In the genomic region with DNA sequence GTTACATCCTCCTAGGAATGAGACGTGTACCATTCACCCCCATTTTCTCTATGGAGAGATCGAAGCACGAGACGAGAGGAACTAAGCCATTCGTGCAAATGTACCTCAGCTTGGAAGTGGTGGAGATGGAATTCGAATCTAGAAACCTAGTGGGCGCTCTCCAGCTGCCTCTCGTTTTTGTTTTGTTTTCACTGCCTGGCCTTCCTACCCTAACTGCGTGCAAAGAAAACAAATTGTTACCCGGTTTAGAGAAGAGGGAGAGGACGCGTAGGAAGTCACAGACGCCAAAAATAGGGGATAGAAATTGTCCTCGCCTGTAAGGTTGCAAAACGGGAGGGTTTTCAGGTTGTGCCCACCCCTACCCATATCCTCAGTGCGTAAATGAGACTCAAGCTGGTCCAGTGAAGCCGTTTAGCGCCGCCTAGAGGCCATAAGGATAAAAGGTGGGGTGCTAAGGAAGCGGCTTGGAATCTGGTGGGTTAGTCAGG, we compare ENCODE assay signal across 8 mouse cellular contexts. TPM values are rescaled to one million over a fixed set of nuclear protein-coding genes. Genes with fewer than 3 reads are reported as not detected.
DNase-seq lines count a peak whose midpoint lies in the region; ATAC-seq and TF ChIP-seq lines count a peak whose summit lies in the region.

No protein-coding gene starts in this region.

- no peaks in the 10 kb centered on the region for H3K9me3 ChIP-seq in MEL (replicated peaks; ENCODE audit: insufficient read depth, low read length)
- H3K9me3 ChIP-seq in forebrain, embryonic 13.5 days (replicated peaks): no peaks in the 10 kb centered on the region
- no peaks in the 10 kb centered on the region for H3K9me3 ChIP-seq in lung, embryonic 14.5 days (ENCODE audit: low read depth, low read length)

- peaks cover 27% of the 10 kb centered on the region for H3K79me2 ChIP-seq in MEL (ENCODE audit: control insufficient read depth, insufficient read depth, low read length, poor library complexity)

- H3K27ac ChIP-seq in MEL (ENCODE audit: control insufficient read depth, low read depth, low read length): peak overlapping the region; percentile 73
- no peak overlapping the region for H3K27ac ChIP-seq in forebrain, embryonic 13.5 days
- H3K27ac ChIP-seq in lung, embryonic 14.5 days (ENCODE audit: low read depth): no peak overlapping the region
- peak overlapping the region; percentile 49; the same call in 1 of the 2 replicates for H3K27ac ChIP-seq in olfactory bulb, adult 2 months (ENCODE audit: insufficient read depth, low read depth, low read length)

- peak; percentile 95 for DNase-seq in MEL (ENCODE audit: low read depth, low spot score)
- peak; percentile 76 for DNase-seq in c-Kit-positive CD71-positive TER-119-positive erythroid progenitor cells, embryonic 14.5 days (ENCODE audit: low spot score)
- DNase-seq in heart, postnatal 14 days: peak; percentile 76 to 80
- DNase-seq in layer of hippocampus, adult 18-20 months (ENCODE audit: low spot score in 2 of 2): peak; percentile 64 to 89
- peak; percentile 91 for DNase-seq in lung, embryonic 14.5 days
- DNase-seq in thymus, postnatal 10 days (ENCODE audit: low spot score in 2 of 2): peak; percentile 49 to 71

- peaks cover 4 to 24% of the 10 kb centered on the region in 2 experiments; a peak in 3 of 4 replicates for H3K4me1 ChIP-seq in MEL (ENCODE audit: control insufficient read depth in 1 of 2, insufficient read depth in 2 of 2, low read length in 2 of 2)
- H3K4me1 ChIP-seq in forebrain, embryonic 13.5 days: peaks cover 22% of the 10 kb centered on the region
- no peaks in the 10 kb centered on the region for H3K4me1 ChIP-seq in lung, embryonic 14.5 days (ENCODE audit: insufficient read depth)
- peaks cover 13% of the 10 kb centered on the region for H3K4me1 ChIP-seq in olfactory bulb, adult 2 months (ENCODE audit: control insufficient read depth, insufficient read depth, low read length)

- intact Hi-C loops in heart, postnatal 14 days (cut with DNase I): loop anchor here (1.0 to 2.0 kb wide), 2 partner anchors 57 to 58 kb away; no protein-coding TSS in a partner anchor

- H3K4me3 ChIP-seq in MEL (ENCODE audit: control insufficient read depth in 1 of 2, insufficient read depth in 1 of 2, low read depth in 2 of 2, low read length in 2 of 2): peak overlapping the region; percentile 68 to 81
- peak overlapping the region; percentile 45 for H3K4me3 ChIP-seq in forebrain, embryonic 13.5 days
- H3K4me3 ChIP-seq in lung, embryonic 14.5 days (ENCODE audit: low read depth, low read length): peak overlapping the region; percentile 53
- peak overlapping the region; percentile 44 for H3K4me3 ChIP-seq in olfactory bulb, adult 2 months (ENCODE audit: insufficient read depth, low read depth, low read length)

- peak; percentile 82 to 94 (median 94) for TF ChIP-seq CTCF in MEL (IDR thresholded peaks at IDR 0.05 in 2 of 3, conservative IDR thresholded peaks at IDR 0.05 in 1 of 3; ENCODE audit: control insufficient read depth in 1 of 3, insufficient read depth in 1 of 3, low read depth in 2 of 3, low read length in 3 of 3, poor library complexity in 1 of 3, severe bottlenecking in 1 of 3)
- peak; percentile 94 for TF ChIP-seq CTCF in lung, embryonic 14.5 days (IDR thresholded peaks at IDR 0.05; ENCODE audit: low read depth)
- TF ChIP-seq CTCF in olfactory bulb, adult 2 months (IDR thresholded peaks at IDR 0.05; ENCODE audit: insufficient read depth, low read depth, low read length): peak; percentile 66

- TF ChIP-seq EP300 in MEL (IDR thresholded peaks at IDR 0.05; ENCODE audit: low read depth in 1 of 2, low read length in 2 of 2): no peak; a peak in 1 of 4 replicates

- peak; percentile 70 for ATAC-seq in forebrain, embryonic 13.5 days
- peak; percentile 28; the same call in 1 of the 2 replicates for ATAC-seq in lung, embryonic 14.5 days (ENCODE audit: insufficient read depth)

- under 1% methylated on average over 20 of the region's 20 CpGs for WGBS in forebrain, embryonic 13.5 days
- WGBS in lung, embryonic 14.5 days: under 1% methylated on average over 20 of the region's 20 CpGs
- WGBS in olfactory bulb, adult 2 months: under 1% methylated on average over 20 of the region's 20 CpGs

- H3K9ac ChIP-seq in MEL (ENCODE audit: control insufficient read depth, low read depth, low read length, poor library complexity, severe bottlenecking): peak overlapping the region; percentile 74
- H3K9ac ChIP-seq in forebrain, embryonic 13.5 days: 0 out of 2 replicates have a peak overlapping the region, but pooled peaks have one; percentile 41
- peak overlapping the region; percentile 22; the same call in 1 of the 2 replicates for H3K9ac ChIP-seq in lung, embryonic 14.5 days

- no peaks in the 10 kb centered on the region for H3K27me3 ChIP-seq in MEL (ENCODE audit: control insufficient read depth in 1 of 2, insufficient read depth in 2 of 2, low read length in 2 of 2)
- peaks cover 51% of the 10 kb centered on the region for H3K27me3 ChIP-seq in forebrain, embryonic 13.5 days
- H3K27me3 ChIP-seq in lung, embryonic 14.5 days (ENCODE audit: insufficient read depth, low read length): peaks cover 11% of the 10 kb centered on the region; the same call in 1 of the 2 replicates

- peak in 1 of 2 experiments; percentile 36; a peak in 1 of 4 replicates for TF ChIP-seq POLR2A in MEL (IDR thresholded peaks at IDR 0.05; ENCODE audit: control insufficient read depth in 1 of 2, insufficient read depth in 1 of 2, low read depth in 1 of 2, low read length in 2 of 2, poor library complexity in 1 of 2)
- TF ChIP-seq POLR2A in olfactory bulb, adult 2 months (IDR thresholded peaks at IDR 0.05; ENCODE audit: insufficient read depth, low read depth, low read length): no peak

- H3K4me2 ChIP-seq in forebrain, embryonic 13.5 days: peak overlapping the region; percentile 65
- H3K4me2 ChIP-seq in lung, embryonic 14.5 days: peak overlapping the region; percentile 79

- H3K36me3 ChIP-seq in MEL (ENCODE audit: control insufficient read depth in 1 of 2, insufficient read depth in 2 of 2, low read length in 2 of 2): peaks cover 0 to 15% of the 10 kb centered on the region in 2 experiments; a peak in 2 of 4 replicates
- no peaks in the 10 kb centered on the region for H3K36me3 ChIP-seq in forebrain, embryonic 13.5 days (ENCODE audit: poor library complexity, severe bottlenecking)
- H3K36me3 ChIP-seq in lung, embryonic 14.5 days (ENCODE audit: insufficient read depth): no peaks in the 10 kb centered on the region

- peak; percentile 62 for TF ChIP-seq RAD21 in MEL (IDR thresholded peaks at IDR 0.05; ENCODE audit: low read depth, low read length)

TF ChIP-seq in MEL, 35 proteins besides CTCF, POLR2A, EP300 and RAD21 (continues in another document):
- 0 out of 2 replicates have a peak, but pooled peaks have one; percentile 3 for TF ChIP-seq TBP (IDR thresholded peaks at IDR 0.05; ENCODE audit: low read depth, low read length)
- no peak for TF ChIP-seq NRF1 (IDR thresholded peaks at IDR 0.05; ENCODE audit: insufficient read depth, low read depth, low read length, poor library complexity, severe bottlenecking)
- peak; percentile 54; the same call in 1 of the 2 replicates for TF ChIP-seq BHLHE40 (IDR thresholded peaks at IDR 0.05; ENCODE audit: borderline replicate concordance, low read depth, low read length)
- TF ChIP-seq MAZ (IDR thresholded peaks at IDR 0.05; ENCODE audit: low read depth, low read length): peak; percentile 12; the same call in 1 of the 2 replicates

RNA-seq across cellular contexts. Expression of a gene that starts 2.2 kb away (rescaled TPM):
- total RNA-seq in MEL (2012; rRNA removed): 81.8 and 86.7 TPM in 2 replicates
- 10 to 100 TPM in 1 of 2 experiments, not detected in 1; 99.6 TPM for polyA plus RNA-seq in MEL (2012; ENCODE audit: insufficient read depth in 1 of 2, insufficient read length in 2 of 2, low read depth in 1 of 2, low replicate concordance in 2 of 2, missing spikeins in 1 of 2)
- 0.61 and 0.82 TPM in 2 replicates for polyA plus RNA-seq in forebrain, embryonic 13.5 days (2015; fragmentation: Nextera tagmentation; extraction: Ambion mirVana)
- 1 to 10 TPM; 2.2 to 5.5 TPM for total RNA-seq in heart, postnatal 14 days (2021)
- total RNA-seq in layer of hippocampus, adult 18-20 months (2021): 1 to 10 TPM; 3.9 to 4.2 TPM
- 2.7 TPM in 2 replicates for polyA plus RNA-seq in lung, embryonic 14.5 days (2014; fragmentation: Nextera tagmentation; extraction: Ambion mirVana)
- 215 TPM in 1 of 2 replicates, not detected in the other for polyA plus RNA-seq in olfactory bulb, adult 2 months (2012; ENCODE audit: insufficient read depth, insufficient read length, low replicate concordance, missing spikeins)

RNA-seq across cellular contexts. Expression of a gene that starts 27.4 kb away (rescaled TPM):
- total RNA-seq in MEL (2012; rRNA removed): 8.9 and 10.9 TPM in 2 replicates
- 10 to 100 TPM in 1 of 2 experiments, not detected in 1; 20.8 TPM for polyA plus RNA-seq in MEL (2012; ENCODE audit: insufficient read depth in 1 of 2, insufficient read length in 2 of 2, low read depth in 1 of 2, low replicate concordance in 2 of 2, missing spikeins in 1 of 2)
- 18.7 and 21.7 TPM in 2 replicates for polyA plus RNA-seq in forebrain, embryonic 13.5 days (2015; fragmentation: Nextera tagmentation; extraction: Ambion mirVana)
- total RNA-seq in heart, postnatal 14 days (2021): 10 to 100 TPM; 72.3 to 77.5 TPM
- 1 to 10 TPM; 7.5 to 9.9 TPM for total RNA-seq in layer of hippocampus, adult 18-20 months (2021)
- 39.9 and 40.3 TPM in 2 replicates for polyA plus RNA-seq in lung, embryonic 14.5 days (2014; fragmentation: Nextera tagmentation; extraction: Ambion mirVana)
- not detected in 2 replicates for polyA plus RNA-seq in olfactory bulb, adult 2 months (2012; ENCODE audit: insufficient read depth, insufficient read length, low replicate concordance, missing spikeins)

RNA-seq across cellular contexts. Expression of a gene that starts 28.4 kb away (rescaled TPM):
- total RNA-seq in MEL (2012; rRNA removed): 21.8 and 22.1 TPM in 2 replicates
- polyA plus RNA-seq in MEL (2012; ENCODE audit: insufficient read depth in 1 of 2, insufficient read length in 2 of 2, low read depth in 1 of 2, low replicate concordance in 2 of 2, missing spikeins in 1 of 2): 10 to 100 TPM in 1 of 2 experiments, not detected in 1; 35.9 TPM
- 17.8 and 20.7 TPM in 2 replicates for polyA plus RNA-seq in forebrain, embryonic 13.5 days (2015; fragmentation: Nextera tagmentation; extraction: Ambion mirVana)
- total RNA-seq in heart, postnatal 14 days (2021): 10 to 100 TPM; 25.9 to 26.8 TPM
- 10 to 100 TPM; 26.7 to 27.1 TPM for total RNA-seq in layer of hippocampus, adult 18-20 months (2021)
- polyA plus RNA-seq in lung, embryonic 14.5 days (2014; fragmentation: Nextera tagmentation; extraction: Ambion mirVana): 30.8 and 33.9 TPM in 2 replicates
- not detected in 2 replicates for polyA plus RNA-seq in olfactory bulb, adult 2 months (2012; ENCODE audit: insufficient read depth, insufficient read length, low replicate concordance, missing spikeins)

RNA-seq across cellular contexts. Expression of a gene that starts 48.7 kb away (rescaled TPM):
- 0.35 and 0.59 TPM in 2 replicates for total RNA-seq in MEL (2012; rRNA removed)
- 1 to 10 TPM in 1 of 2 experiments, not detected in 1; 3.2 TPM for polyA plus RNA-seq in MEL (2012; ENCODE audit: insufficient read depth in 1 of 2, insufficient read length in 2 of 2, low read depth in 1 of 2, low replicate concordance in 2 of 2, missing spikeins in 1 of 2)
- 0.18 and 0.53 TPM in 2 replicates for polyA plus RNA-seq in forebrain, embryonic 13.5 days (2015; fragmentation: Nextera tagmentation; extraction: Ambion mirVana)
- 10 to 100 TPM; 47.9 to 65.0 TPM for total RNA-seq in heart, postnatal 14 days (2021)
- total RNA-seq in layer of hippocampus, adult 18-20 months (2021): 1 to 10 TPM; 1.9 to 2.5 TPM
- 0.64 and 0.67 TPM in 2 replicates for polyA plus RNA-seq in lung, embryonic 14.5 days (2014; fragmentation: Nextera tagmentation; extraction: Ambion mirVana)
- polyA plus RNA-seq in olfactory bulb, adult 2 months (2012; ENCODE audit: insufficient read depth, insufficient read length, low replicate concordance, missing spikeins): not detected in 2 replicates

Comparison
In these comparisons a context has a peak if more than half of its experiments do, and no peak if none do; other contexts are left out.
1. H3K27ac ChIP-seq: peak in MEL (single experiment) and olfactory bulb, adult 2 months (single experiment); none in forebrain, embryonic 13.5 days (single experiment) and lung, embryonic 14.5 days (single experiment).
2. H3K9ac ChIP-seq: peak in every context shown above with its lines; median percentile 74 in MEL; 41 in forebrain, embryonic 13.5 days; 22 in lung, embryonic 14.5 days.
3. Peak in every context shown above with its lines, with median percentiles within 50 percentile points of each other: DNase-seq, H3K4me3 ChIP-seq and CTCF ChIP-seq.